Mouse (Mus musculus): ENCODE results near the gene Rab3d. TPM values are rescaled to one million over a fixed set of nuclear protein-coding genes. Genes with fewer than 3 reads are reported as not detected.

Gene Rab3d
- polyA plus RNA-seq, 1 experiment from 2014 or later: 5.3 TPM

GRCm38 (mm10) chr9:21935466-21936131 lies 17.6 kb upstream of the Rab3d start:
- Histone ChIP-seq H3K4me1 (peaks cover 22% of the 10 kb centered on the region), H3K27ac (no peak overlapping the region), H3K4me3 (no peak overlapping the region), H3K9me3 (no peaks in the 10 kb centered on the region), H3K36me3 (replicated peaks) (peaks cover 2% of the 10 kb centered on the region; the same call in 1 of the 2 replicates), H3K27me3 (ENCODE audit: poor library complexity, severe bottlenecking) (peaks cover 42% of the 10 kb centered on the region)
- 90% methylated on average over 7 of the region's 7 CpGs for WGBS
- DNase-seq (ENCODE audit: extremely low spot score, low spot score): no peak

GRCm38 (mm10) chr9:21934021-21934420 lies 16.0 kb upstream of the Rab3d start:
- Histone ChIP-seq H3K36me3 (replicated peaks) (no peaks in the 10 kb centered on the region), H3K4me3 (no peak overlapping the region), H3K27me3 (ENCODE audit: poor library complexity, severe bottlenecking) (peaks cover 42% of the 10 kb centered on the region), H3K9me3 (no peaks in the 10 kb centered on the region), H3K4me1 (peaks cover 22% of the 10 kb centered on the region), H3K27ac (no peak overlapping the region)
- DNase-seq (ENCODE audit: extremely low spot score, low spot score): no peak
- 91% methylated on average over 12 of the region's 12 CpGs for WGBS

GRCm38 (mm10) chr9:21932445-21933137 lies 14.6 kb upstream of the Rab3d start:
- 66% methylated on average over 12 of the region's 12 CpGs for WGBS
- no peaks in the 10 kb centered on the region for H3K36me3 ChIP-seq (replicated peaks)
- peaks cover 20% of the 10 kb centered on the region for H3K4me1 ChIP-seq
- peaks cover 34% of the 10 kb centered on the region for H3K27me3 ChIP-seq (ENCODE audit: poor library complexity, severe bottlenecking)
- H3K4me3 ChIP-seq: no peak overlapping the region
- no peak overlapping the region for H3K27ac ChIP-seq
- no peaks in the 10 kb centered on the region for H3K9me3 ChIP-seq
- no peak for DNase-seq (ENCODE audit: extremely low spot score, low spot score)

GRCm38 (mm10) chr9:21932006-21932405 lies 14.0 kb upstream of the Rab3d start:
- Histone ChIP-seq H3K27ac (no peak overlapping the region), H3K4me1 (peaks cover 18% of the 10 kb centered on the region), H3K36me3 (replicated peaks) (no peaks in the 10 kb centered on the region), H3K4me3 (no peak overlapping the region), H3K27me3 (ENCODE audit: poor library complexity, severe bottlenecking) (peaks cover 34% of the 10 kb centered on the region), H3K9me3 (no peaks in the 10 kb centered on the region)
- no peak for DNase-seq (ENCODE audit: extremely low spot score, low spot score)
- WGBS: 75% methylated on average over 2 of the region's 2 CpGs

GRCm38 (mm10) chr9:21929208-21929607 lies 11.2 kb upstream of the Rab3d start:
- WGBS: 82% methylated on average over 3 of the region's 3 CpGs
- peaks cover 11% of the 10 kb centered on the region for H3K36me3 ChIP-seq (replicated peaks)

GRCm38 (mm10) chr9:21927208-21927753 lies 9.3 kb upstream of the Rab3d start, which contains the start of the genes Ccdc159 and Tmem205:
Gene Ccdc159, plus strand, starts transcription at chr9:21927471.
Gene Tmem205, minus strand, starts transcription at chr9:21927556.
- WGBS: under 1% methylated on average over 28 of the region's 28 CpGs

More at GRCm38 (mm10) chr9:21929208-21929607, 11.2 kb upstream of the Rab3d start:
- Histone ChIP-seq H3K4me1 (peaks cover 19% of the 10 kb centered on the region), H3K4me3 (no peak overlapping the region), H3K9me3 (no peaks in the 10 kb centered on the region), H3K27ac (no peak overlapping the region), H3K27me3 (ENCODE audit: poor library complexity, severe bottlenecking) (peaks cover 20% of the 10 kb centered on the region)
- no peak for DNase-seq (ENCODE audit: extremely low spot score, low spot score)

GRCm38 (mm10) chr9:21926784-21927183 lies 8.8 kb upstream of the Rab3d start:
- peak; percentile 37 for DNase-seq (ENCODE audit: extremely low spot score, low spot score)
- H3K9me3 ChIP-seq: no peaks in the 10 kb centered on the region
- peak overlapping the region; percentile 73 for H3K27ac ChIP-seq

More at GRCm38 (mm10) chr9:21927208-21927753, 9.3 kb upstream of the Rab3d start, which contains the start of the genes Ccdc159 and Tmem205:
- Histone ChIP-seq H3K4me1 (peaks cover 19% of the 10 kb centered on the region), H3K9me3 (no peaks in the 10 kb centered on the region), H3K4me3 (peak within 1 kb of the TSS; percentile 52), H3K27me3 (ENCODE audit: poor library complexity, severe bottlenecking) (0 out of 2 replicates have a peak, but pooled peaks cover under 1% of the 10 kb centered on the region), H3K27ac (peak within 1 kb of the TSS; percentile 73), H3K36me3 (replicated peaks) (peaks cover 15% of the 10 kb centered on the region)
- DNase-seq (ENCODE audit: extremely low spot score, low spot score): peak; percentile 93

GRCm38 (mm10) chr9:21926155-21926554 lies 8.2 kb upstream of the Rab3d start:
- Histone ChIP-seq H3K27ac (no peak overlapping the region), H3K4me1 (peaks cover 19% of the 10 kb centered on the region), H3K9me3 (no peaks in the 10 kb centered on the region), H3K36me3 (replicated peaks) (peaks cover 21% of the 10 kb centered on the region), H3K4me3 (peak overlapping the region; percentile 52), H3K27me3 (ENCODE audit: poor library complexity, severe bottlenecking) (no peaks in the 10 kb centered on the region)
- DNase-seq (ENCODE audit: extremely low spot score, low spot score): no peak
- 77% methylated on average over 6 of the region's 6 CpGs for WGBS

More at GRCm38 (mm10) chr9:21926784-21927183, 8.8 kb upstream of the Rab3d start:
- 4% methylated on average over 6 of the region's 6 CpGs for WGBS
- H3K4me3 ChIP-seq: peak overlapping the region; percentile 52
- H3K4me1 ChIP-seq: peaks cover 19% of the 10 kb centered on the region
- H3K36me3 ChIP-seq (replicated peaks): peaks cover 18% of the 10 kb centered on the region
- H3K27me3 ChIP-seq (ENCODE audit: poor library complexity, severe bottlenecking): no peaks in the 10 kb centered on the region

GRCm38 (mm10) chr9:21925506-21925905 lies 7.5 kb upstream of the Rab3d start:
- 100% methylated on average over 1 of the region's 1 CpGs for WGBS
- Histone ChIP-seq H3K4me1 (peaks cover 19% of the 10 kb centered on the region), H3K27ac (no peak overlapping the region), H3K27me3 (ENCODE audit: poor library complexity, severe bottlenecking) (no peaks in the 10 kb centered on the region), H3K4me3 (no peak overlapping the region), H3K36me3 (replicated peaks) (peaks cover 23% of the 10 kb centered on the region), H3K9me3 (no peaks in the 10 kb centered on the region)
- DNase-seq (ENCODE audit: extremely low spot score, low spot score): no peak

- H3K27ac ChIP-seq: no peak overlapping the region
- peaks cover 19% of the 10 kb centered on the region for H3K4me1 ChIP-seq
- no peaks in the 10 kb centered on the region for H3K9me3 ChIP-seq
- no peaks in the 10 kb centered on the region for H3K27me3 ChIP-seq (ENCODE audit: poor library complexity, severe bottlenecking)
- WGBS: 99% methylated on average over 3 of the region's 3 CpGs
- DNase-seq (ENCODE audit: extremely low spot score, low spot score): no peak
- H3K4me3 ChIP-seq: no peak overlapping the region
- peaks cover 23% of the 10 kb centered on the region for H3K36me3 ChIP-seq (replicated peaks)
Measured at GRCm38 (mm10) chr9:21925034-21925433, 7.0 kb upstream of the Rab3d start.

- DNase-seq (ENCODE audit: extremely low spot score, low spot score): no peak
- Histone ChIP-seq H3K4me1 (peaks cover 19% of the 10 kb centered on the region), H3K27ac (no peak overlapping the region), H3K4me3 (no peak overlapping the region), H3K9me3 (no peaks in the 10 kb centered on the region), H3K36me3 (replicated peaks) (peaks cover 23% of the 10 kb centered on the region), H3K27me3 (ENCODE audit: poor library complexity, severe bottlenecking) (no peaks in the 10 kb centered on the region)
- whole genome bisulfite sequencing: 89% methylated on average over 6 of the region's 6 CpGs
Measured at GRCm38 (mm10) chr9:21924099-21924493, 6.1 kb upstream of the Rab3d start.

GRCm38 (mm10) chr9:21923490-21924098 lies 5.6 kb upstream of the Rab3d start:
- Histone ChIP-seq H3K9me3 (no peaks in the 10 kb centered on the region), H3K4me3 (no peak overlapping the region), H3K27me3 (ENCODE audit: poor library complexity, severe bottlenecking) (no peaks in the 10 kb centered on the region), H3K36me3 (replicated peaks) (peaks cover 23% of the 10 kb centered on the region), H3K27ac (no peak overlapping the region), H3K4me1 (peaks cover 19% of the 10 kb centered on the region)
- 87% methylated on average over 3 of the region's 3 CpGs for WGBS
- no peak for DNase-seq (ENCODE audit: extremely low spot score, low spot score)

Data from forebrain, embryonic 10.5 days (tissue).